9 mouse cellular contexts compared by ENCODE assay signal in genomic region chr6:86806455-86807086, GRCm38 (mm10). TPM values are rescaled to one million over a fixed set of nuclear protein-coding genes. Genes with fewer than 3 reads are reported as not detected.
DNase-seq lines count a peak whose midpoint lies in the region; ATAC-seq lines count a peak whose summit lies in the region.
"Had no signal": no experiment of that assay in that cellular context is flagged by ENCODE, and none has a peak within 500 bp of the region (broad histone marks: within the 10 kb centered on the region; RNA-seq: fewer than 3 reads in every experiment).

No protein-coding gene starts in this region.

- WGBS in hindbrain, embryonic 11.5 days: 2% methylated on average over 5 of the region's 5 CpGs
- 5% methylated on average over 5 of the region's 5 CpGs for WGBS in hindbrain, embryonic 12.5 days

- intact Hi-C loops in left cerebral cortex, postnatal 36 days (cut with DNase I): loop anchor here (1.0 kb wide), 1 partner anchor 59 kb away; no protein-coding TSS in a partner anchor

- H3K4me2 ChIP-seq in hindbrain, embryonic 11.5 days (replicated peaks; ENCODE audit: low read depth, low read length): no peak overlapping the region
- H3K4me2 ChIP-seq in hindbrain, embryonic 12.5 days (replicated peaks): no peak overlapping the region
- H3K4me2 ChIP-seq: midbrain, embryonic 12.5 days had no signal

- peak; percentile 74 for DNase-seq in hindbrain, embryonic 11.5 days (ENCODE audit: low spot score)
- peak; percentile 85 to 87 for DNase-seq in cerebellum, postnatal 25 days
- peak; percentile 42 for DNase-seq in gastrocnemius, postnatal 25 days
- peak; percentile 76 for DNase-seq in kidney, adult 18-20 months
- peak; percentile 76 to 83 for DNase-seq in left cerebral cortex, postnatal 36 days (ENCODE audit: low spot score in 2 of 2)
- peak; percentile 21 to 57 for DNase-seq in spleen, postnatal 14 days (ENCODE audit: low spot score in 2 of 2)

- H3K9ac ChIP-seq in hindbrain, embryonic 11.5 days (ENCODE audit: low read depth, low read length): no peak overlapping the region
- no peak overlapping the region for H3K9ac ChIP-seq in hindbrain, embryonic 12.5 days
- H3K9ac ChIP-seq: midbrain, embryonic 12.5 days had no signal

- no peak overlapping the region for H3K27ac ChIP-seq in hindbrain, embryonic 11.5 days (ENCODE audit: low read depth, low read length)
- no peak overlapping the region for H3K27ac ChIP-seq in hindbrain, embryonic 12.5 days
- H3K27ac ChIP-seq: midbrain, embryonic 12.5 days had no signal

- no peak for ATAC-seq in hindbrain, embryonic 11.5 days (ENCODE audit: low FRiP score)
- no peak for ATAC-seq in hindbrain, embryonic 12.5 days (ENCODE audit: low FRiP score)
- peak; percentile 84 for ATAC-seq in monocyte, adult 5-6 weeks (replicated peaks; ENCODE audit: insufficient number of reproducible peaks, low FRiP score, low TSS enrichment, poor library complexity, severe bottlenecking)

- no peaks in the 10 kb centered on the region for H3K9me3 ChIP-seq in hindbrain, embryonic 11.5 days (ENCODE audit: control insufficient read depth, low read length)
- H3K9me3 ChIP-seq in hindbrain, embryonic 12.5 days (replicated peaks): no peaks in the 10 kb centered on the region
- H3K9me3 ChIP-seq: midbrain, embryonic 12.5 days had no signal

- H3K36me3 ChIP-seq in hindbrain, embryonic 11.5 days (ENCODE audit: control insufficient read depth, insufficient read depth, low read length): no peaks in the 10 kb centered on the region
- no peaks in the 10 kb centered on the region for H3K36me3 ChIP-seq in hindbrain, embryonic 12.5 days
- H3K36me3 ChIP-seq: midbrain, embryonic 12.5 days had no signal

- no peaks in the 10 kb centered on the region for H3K27me3 ChIP-seq in hindbrain, embryonic 11.5 days (ENCODE audit: control insufficient read depth, insufficient read depth, low read length)
- 0 out of 2 replicates have a peak, but pooled peaks cover 3% of the 10 kb centered on the region for H3K27me3 ChIP-seq in hindbrain, embryonic 12.5 days
- H3K27me3 ChIP-seq: midbrain, embryonic 12.5 days had no signal

- no peaks in the 10 kb centered on the region for H3K4me1 ChIP-seq in hindbrain, embryonic 11.5 days (replicated peaks; ENCODE audit: control insufficient read depth, insufficient read depth, low read length)
- no peaks in the 10 kb centered on the region for H3K4me1 ChIP-seq in hindbrain, embryonic 12.5 days

- H3K4me3 ChIP-seq in hindbrain, embryonic 11.5 days (ENCODE audit: low read depth, low read length): no peak overlapping the region
- no peak overlapping the region for H3K4me3 ChIP-seq in hindbrain, embryonic 12.5 days
- H3K4me3 ChIP-seq: midbrain, embryonic 12.5 days had no signal

RNA-seq across cellular contexts. Expression of gene Anxa4, which starts 13.2 kb away (rescaled TPM):
- 8.2 and 11.7 TPM in 2 replicates for polyA plus RNA-seq in hindbrain, embryonic 11.5 days (2014; fragmentation: Nextera tagmentation; extraction: Ambion mirVana)
- polyA plus RNA-seq in hindbrain, embryonic 12.5 days (2016; fragmentation: Nextera tagmentation; extraction: Ambion mirVana): 9.9 and 11.3 TPM in 2 replicates
- total RNA-seq in gastrocnemius, postnatal 25 days (2021): 10 to 100 TPM; 13.4 to 19.7 TPM
- 1 to 10 TPM; 4.6 to 6.3 TPM for total RNA-seq in left cerebral cortex, postnatal 36 days (2021)
- total RNA-seq in monocyte, adult 5-6 weeks (2017): 28.8 to 34.7 TPM (median 33.1 TPM) in 3 replicates

RNA-seq across cellular contexts. Expression of gene Aak1, which starts 42.7 kb away (rescaled TPM):
- 22.0 and 33.0 TPM in 2 replicates for polyA plus RNA-seq in hindbrain, embryonic 11.5 days (2014; fragmentation: Nextera tagmentation; extraction: Ambion mirVana)
- polyA plus RNA-seq in hindbrain, embryonic 12.5 days (2016; fragmentation: Nextera tagmentation; extraction: Ambion mirVana): 37.0 and 47.6 TPM in 2 replicates
- total RNA-seq in gastrocnemius, postnatal 25 days (2021): 10 to 100 TPM; 33.1 to 33.3 TPM
- total RNA-seq in left cerebral cortex, postnatal 36 days (2021): 100 to 1,000 TPM; 399 to 437 TPM
- 9.6 to 28.7 TPM (median 14.5 TPM) in 3 replicates for total RNA-seq in monocyte, adult 5-6 weeks (2017)

Comparison
In these comparisons a context has a peak if more than half of its experiments do, and no peak if none do; other contexts are left out.
1. RNA of gene Aak1, which starts 42.7 kb away (total RNA-seq): 399 to 437 TPM in left cerebral cortex, postnatal 36 days; 33.1 to 33.3 TPM in gastrocnemius, postnatal 25 days and 9.6 to 28.7 TPM in monocyte, adult 5-6 weeks; every median in the first group is over 10 times any median in the second.
2. Peak in every context shown above with its lines, with median percentiles within 50 percentile points of each other: DNase-seq.